Mouse (Mus musculus): ENCODE data around the gene Supt20. TPM values are rescaled to one million over a fixed set of nuclear protein-coding genes. Genes with fewer than 3 reads are reported as not detected.

The Supt20 gene
- polyA plus RNA-seq, 1 experiment = not detected

- Histone ChIP-seq H3K4me3 (ENCODE audit: insufficient read depth, low read depth, low read length) (peak overlapping the region; percentile 64), H3K27ac (ENCODE audit: insufficient read depth, low read depth, low read length) (no peak overlapping the region), H3K4me1 (ENCODE audit: control insufficient read depth, insufficient read depth, low read length) (peaks cover 3% of the 10 kb centered on the region; the same call in 1 of the 2 replicates)
- 45% methylated on average over 18 of the region's 18 CpGs for WGBS
- TF ChIP-seq CTCF (IDR thresholded peaks at IDR 0.05; ENCODE audit: insufficient read depth, low read depth, low read length) (no peak), POLR2A (IDR thresholded peaks at IDR 0.05; ENCODE audit: insufficient read depth, low read depth, low read length) (no peak)
These were observed 43.7 kb downstream of the Supt20 start for GRCm38 (mm10) chr3:54736101-54736927.

DNA sequence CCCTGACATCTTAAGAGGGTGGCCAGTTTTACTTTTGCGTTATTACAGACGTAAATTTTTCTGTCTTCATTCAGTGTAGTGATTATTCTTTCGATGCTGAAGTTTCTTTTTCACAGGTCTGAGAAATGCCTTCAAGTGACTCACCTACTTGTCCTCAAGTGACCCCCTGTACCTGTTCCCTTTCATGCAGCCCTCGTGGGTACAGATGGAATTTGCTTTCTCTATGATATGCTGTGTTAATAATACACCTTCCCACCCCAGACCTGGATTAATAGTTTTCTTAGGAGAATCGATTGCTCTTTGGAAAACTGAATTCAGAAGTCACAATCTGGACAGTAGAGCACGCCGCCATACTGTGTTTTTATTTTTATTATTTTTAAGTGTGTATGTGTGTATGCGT lies 44.7 kb downstream of the Supt20 start:
- H3K4me3 ChIP-seq (ENCODE audit: insufficient read depth, low read depth, low read length) = no peak overlapping the region

DNA sequence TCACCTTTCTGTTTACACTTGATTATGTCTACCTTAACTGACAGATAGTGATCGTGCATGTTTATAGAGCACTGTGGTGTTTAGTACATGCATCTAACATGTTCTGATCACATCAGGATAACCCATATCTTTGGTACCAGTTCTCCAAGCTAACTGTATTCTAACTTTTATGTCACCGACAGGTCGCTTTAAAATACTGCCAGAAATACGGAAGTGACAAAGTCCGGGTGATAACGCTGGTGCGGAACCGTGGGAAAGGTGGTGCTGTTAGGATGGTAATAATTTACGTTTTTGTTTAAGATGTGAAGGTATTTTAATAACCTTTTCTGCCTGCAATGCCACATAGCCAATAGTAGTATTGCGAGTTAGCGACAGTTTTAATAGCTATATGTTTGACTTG lies 49.4 kb downstream of the Supt20 start:
- WGBS = 99% methylated on average over 11 of the region's 11 CpGs
- H3K4me1 ChIP-seq (ENCODE audit: control insufficient read depth, insufficient read depth, low read length) = no peaks in the 10 kb centered on the region
- no peak overlapping the region for H3K4me3 ChIP-seq (ENCODE audit: insufficient read depth, low read depth, low read length)
- no peak overlapping the region for H3K27ac ChIP-seq (ENCODE audit: insufficient read depth, low read depth, low read length)
- TF ChIP-seq POLR2A (IDR thresholded peaks at IDR 0.05; ENCODE audit: insufficient read depth, low read depth, low read length) (no peak), CTCF (IDR thresholded peaks at IDR 0.05; ENCODE audit: insufficient read depth, low read depth, low read length) (no peak)

More for the DNA sequence above, 44.7 kb downstream of the Supt20 start:
- TF ChIP-seq POLR2A (IDR thresholded peaks at IDR 0.05; ENCODE audit: insufficient read depth, low read depth, low read length) = no peak
- TF ChIP-seq CTCF (IDR thresholded peaks at IDR 0.05; ENCODE audit: insufficient read depth, low read depth, low read length) = no peak
- peaks cover 3% of the 10 kb centered on the region; the same call in 1 of the 2 replicates for H3K4me1 ChIP-seq (ENCODE audit: control insufficient read depth, insufficient read depth, low read length)
- no peak overlapping the region for H3K27ac ChIP-seq (ENCODE audit: insufficient read depth, low read depth, low read length)
- WGBS = 95% methylated on average over 8 of the region's 8 CpGs

DNA sequence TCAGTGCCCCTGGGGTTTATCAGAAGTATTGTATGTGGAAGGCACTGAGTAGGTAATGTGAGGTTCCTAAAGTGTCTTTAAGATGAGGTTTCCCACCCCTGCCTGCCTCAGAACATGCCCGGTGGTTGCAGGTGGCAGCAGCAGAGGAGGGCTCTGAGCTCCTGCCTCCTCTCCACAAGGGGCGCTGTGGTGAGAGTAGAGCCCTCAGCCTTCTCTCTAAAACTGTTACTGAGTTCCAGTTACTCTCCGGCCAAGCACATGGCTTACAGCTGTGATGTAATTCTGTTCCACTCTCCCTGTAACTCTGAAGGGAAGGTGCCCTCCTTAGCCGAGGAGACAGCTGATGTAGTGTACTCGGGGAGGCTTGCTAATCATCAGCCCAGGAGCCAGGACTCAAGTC lies 53.2 kb downstream of the Supt20 start:
- no peaks in the 10 kb centered on the region for H3K4me1 ChIP-seq (ENCODE audit: control insufficient read depth, insufficient read depth, low read length)
- no peak overlapping the region for H3K4me3 ChIP-seq (ENCODE audit: insufficient read depth, low read depth, low read length)
- H3K27ac ChIP-seq (ENCODE audit: insufficient read depth, low read depth, low read length) = no peak overlapping the region
- TF ChIP-seq CTCF (IDR thresholded peaks at IDR 0.05; ENCODE audit: insufficient read depth, low read depth, low read length) = no peak
- TF ChIP-seq POLR2A (IDR thresholded peaks at IDR 0.05; ENCODE audit: insufficient read depth, low read depth, low read length) = no peak
- 59% methylated on average over 5 of the region's 5 CpGs for WGBS

- Histone ChIP-seq H3K4me1 (ENCODE audit: control insufficient read depth, insufficient read depth, low read length) (peaks cover 3% of the 10 kb centered on the region; the same call in 1 of the 2 replicates), H3K4me3 (ENCODE audit: insufficient read depth, low read depth, low read length) (no peak overlapping the region), H3K27ac (ENCODE audit: insufficient read depth, low read depth, low read length) (no peak overlapping the region)
- TF ChIP-seq CTCF (IDR thresholded peaks at IDR 0.05; ENCODE audit: insufficient read depth, low read depth, low read length) = no peak
- TF ChIP-seq POLR2A (IDR thresholded peaks at IDR 0.05; ENCODE audit: insufficient read depth, low read depth, low read length) = no peak
- 86% methylated on average over 4 of the region's 4 CpGs for WGBS
These were observed 60.8 kb downstream of the Supt20 start for GRCm38 (mm10) chr3:54753411-54753810.

DNA sequence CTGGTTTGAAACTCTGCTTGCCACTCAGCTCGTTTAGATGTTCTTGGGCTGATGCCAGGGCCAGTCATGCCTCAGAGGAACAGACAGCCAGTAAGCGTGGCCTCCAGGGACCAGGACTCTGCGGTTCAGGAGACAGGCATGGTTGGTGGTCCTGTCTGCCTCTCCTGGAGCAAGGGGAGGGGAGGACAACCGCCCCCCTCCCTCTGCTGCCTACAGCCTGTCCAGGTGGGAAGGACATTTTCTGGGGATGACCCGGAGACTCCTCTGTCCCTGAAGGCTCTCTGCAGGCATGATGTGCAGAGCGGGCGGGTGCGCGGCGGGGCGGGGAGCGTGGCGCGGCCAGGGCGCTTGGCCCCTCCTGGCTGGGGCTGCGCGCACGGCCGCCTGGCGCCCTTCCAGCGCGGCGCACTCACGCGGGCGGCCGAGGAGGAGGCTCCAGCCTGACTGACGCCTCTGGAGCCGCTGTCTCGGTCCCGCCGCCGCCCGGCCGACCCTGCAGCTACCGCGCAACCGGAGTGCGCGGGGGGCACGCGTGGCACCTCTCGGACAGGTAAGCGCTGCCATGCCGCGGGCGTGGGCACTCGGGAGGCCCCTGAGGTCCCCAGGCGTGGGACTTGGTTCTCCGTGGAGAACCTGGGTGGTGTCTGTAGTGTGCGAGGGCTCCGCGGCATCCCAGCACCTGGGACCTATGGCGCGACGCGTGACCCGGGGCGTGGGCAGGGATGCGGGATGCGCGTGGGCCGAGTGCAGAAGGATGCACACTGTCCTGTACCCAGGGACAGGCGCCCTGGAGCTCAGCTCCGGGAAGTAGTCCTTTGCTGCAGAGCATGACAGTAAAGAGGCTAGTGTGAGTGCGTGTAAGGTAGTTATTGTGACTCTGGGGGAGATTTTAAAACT lies 62.8 kb downstream of the Supt20 start, which contains the start of gene Smad9:
Smad9 (plus strand) TSS at position 438 of the 897 bp plus-strand sequence.
- H3K27ac ChIP-seq (ENCODE audit: insufficient read depth, low read depth, low read length) = no peak within 1 kb of the TSS
- TF ChIP-seq POLR2A (IDR thresholded peaks at IDR 0.05; ENCODE audit: insufficient read depth, low read depth, low read length) (no peak), CTCF (IDR thresholded peaks at IDR 0.05; ENCODE audit: insufficient read depth, low read depth, low read length) (no peak)
- WGBS = under 1% methylated on average over 66 of the region's 66 CpGs

GRCm38 (mm10) chr3:54756058-54756457 lies 63.5 kb downstream of the Supt20 start:
- no peak overlapping the region for H3K27ac ChIP-seq (ENCODE audit: insufficient read depth, low read depth, low read length)
- 4% methylated on average over 11 of the region's 11 CpGs for WGBS
- TF ChIP-seq POLR2A (IDR thresholded peaks at IDR 0.05; ENCODE audit: insufficient read depth, low read depth, low read length) = no peak
- TF ChIP-seq CTCF (IDR thresholded peaks at IDR 0.05; ENCODE audit: insufficient read depth, low read depth, low read length) = no peak

More for the DNA sequence above, 62.8 kb downstream of the Supt20 start, which contains the start of gene Smad9:
- peak within 1 kb of the TSS; percentile 76 for H3K4me3 ChIP-seq (ENCODE audit: insufficient read depth, low read depth, low read length)
- H3K4me1 ChIP-seq (ENCODE audit: control insufficient read depth, insufficient read depth, low read length) = peaks cover 3% of the 10 kb centered on the region; the same call in 1 of the 2 replicates

GRCm38 (mm10) chr3:54757446-54757845 lies 64.8 kb downstream of the Supt20 start:
- Histone ChIP-seq H3K27ac (ENCODE audit: insufficient read depth, low read depth, low read length) (no peak overlapping the region), H3K4me1 (ENCODE audit: control insufficient read depth, insufficient read depth, low read length) (peaks cover 3% of the 10 kb centered on the region; the same call in 1 of the 2 replicates), H3K4me3 (ENCODE audit: insufficient read depth, low read depth, low read length) (no peak overlapping the region)
- TF ChIP-seq POLR2A (IDR thresholded peaks at IDR 0.05; ENCODE audit: insufficient read depth, low read depth, low read length) = no peak
- WGBS = 83% methylated on average over 8 of the region's 8 CpGs

More at GRCm38 (mm10) chr3:54756058-54756457, 63.5 kb downstream of the Supt20 start:
- peak overlapping the region; percentile 76 for H3K4me3 ChIP-seq (ENCODE audit: insufficient read depth, low read depth, low read length)
- H3K4me1 ChIP-seq (ENCODE audit: control insufficient read depth, insufficient read depth, low read length) = peaks cover 3% of the 10 kb centered on the region; the same call in 1 of the 2 replicates
